Mouse (Mus musculus) CH12.LX (cell line): Measurements from ENCODE around the gene Zfp324.

Experiments
- CTCF ChIP-seq, 2 experiments: IDR thresholded peaks in 1 of 2; conservative IDR thresholded peaks in 1 of 2; 2 replicates each; pipeline ENCODE4 v1.5.1; 2011 to 2012; ENCODE audit warnings: low read depth in 2 of 2, low read length in 2 of 2, improper control_type of control experiment in 1 of 2, inconsistent platforms in 1 of 2, mild to moderate bottlenecking in 1 of 2, moderate library complexity in 1 of 2
- POLR2A ChIP-seq: IDR thresholded peaks from 2 replicates; pipeline ENCODE4 v1.6.1; 2011; ENCODE audit warnings: low read depth, mild to moderate bottlenecking, improper control_type of control experiment, low read length

DNA sequence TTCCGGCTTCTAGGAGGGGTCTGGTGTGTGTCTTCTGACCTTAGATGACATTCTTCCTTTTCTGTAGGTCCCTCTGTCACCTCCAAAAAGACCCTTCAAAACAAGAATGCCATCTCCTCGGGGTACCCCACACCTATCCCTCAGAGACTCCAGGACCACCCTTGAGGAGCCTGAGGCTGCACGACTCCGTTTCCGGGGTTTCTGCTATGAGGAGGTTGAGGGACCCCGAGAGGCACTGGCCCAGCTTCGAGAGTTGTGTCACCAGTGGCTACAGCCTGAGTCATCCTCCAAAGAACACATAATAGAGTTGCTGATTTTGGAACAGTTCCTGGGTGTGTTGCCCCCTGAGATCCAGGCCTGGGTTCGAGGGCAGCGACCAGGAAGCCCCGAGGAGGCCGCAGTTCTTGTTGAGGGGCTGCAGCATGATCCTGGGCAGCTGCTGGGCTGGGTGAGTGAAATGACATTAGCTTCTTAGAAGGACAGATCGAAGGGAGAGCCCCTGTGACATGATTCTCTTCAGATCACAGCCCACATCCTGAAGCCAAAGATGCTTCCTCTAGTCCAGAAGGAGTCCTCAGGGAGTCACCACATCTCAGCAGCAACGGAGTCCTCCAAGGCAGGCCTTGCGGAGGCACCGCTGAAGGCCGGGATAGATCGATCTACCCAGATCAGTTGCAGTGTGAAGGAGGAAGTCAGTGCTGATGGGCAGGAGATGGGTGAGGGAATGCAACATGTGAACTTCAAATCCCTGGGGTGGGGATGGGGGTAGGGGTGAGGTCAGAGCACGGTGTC is 13.5 kb downstream of the Zfp324 start:
- TF ChIP-seq POLR2A = no peak
- TF ChIP-seq CTCF (conservative IDR thresholded peaks at IDR 0.05 in 1 of 2, IDR thresholded peaks at IDR 0.05 in 1 of 2; ENCODE audit: low read depth in 2 of 2, low read length in 2 of 2) = no peak
